ENCODE assay signal across 21 mouse cellular contexts in genomic region chr15:96046651-96047050, GRCm38 (mm10).
DNase-seq lines count a peak whose midpoint lies in the region; ATAC-seq and TF ChIP-seq lines count a peak whose summit lies in the region.
"Had no signal": no experiment of that assay in that cellular context is flagged by ENCODE, and none has a peak within 500 bp of the region (broad histone marks: within the 10 kb centered on the region; RNA-seq: fewer than 3 reads in every experiment).

No protein-coding gene starts in this region.

- H3K4me2 ChIP-seq in midbrain, embryonic 11.5 days, result no peak overlapping the region
- H3K4me2 ChIP-seq in midbrain, postnatal 0 days (ENCODE audit: low read depth, low read length, poor library complexity, severe bottlenecking), result no peak overlapping the region
- no peak overlapping the region for H3K4me2 ChIP-seq in hindbrain, embryonic 14.5 days (replicated peaks)
- H3K4me2 ChIP-seq: embryonic facial prominence, embryonic 13.5 days; hindbrain, embryonic 12.5 days; intestine, embryonic 15.5 days had no signal

- no peak for ATAC-seq in midbrain, embryonic 11.5 days (ENCODE audit: low FRiP score)
- ATAC-seq in midbrain, postnatal 0 days (ENCODE audit: low FRiP score), result no peak
- ATAC-seq in hindbrain, embryonic 14.5 days (ENCODE audit: low FRiP score), result no peak
- ATAC-seq: forebrain, embryonic 14.5 days; hindbrain, postnatal 0 days; intestine, embryonic 15.5 days had no signal

- no peaks in the 10 kb centered on the region for H3K27me3 ChIP-seq in midbrain, embryonic 11.5 days (ENCODE audit: control insufficient read depth, insufficient read depth, low read length)
- no peaks in the 10 kb centered on the region for H3K27me3 ChIP-seq in midbrain, postnatal 0 days (ENCODE audit: insufficient read depth, low read length)
- H3K27me3 ChIP-seq in embryonic facial prominence, embryonic 10.5 days (replicated peaks; ENCODE audit: low read depth, poor library complexity, severe bottlenecking), result no peaks in the 10 kb centered on the region
- H3K27me3 ChIP-seq in hindbrain, embryonic 14.5 days (ENCODE audit: control insufficient read depth, insufficient read depth, low read length), result no peaks in the 10 kb centered on the region
- H3K27me3 ChIP-seq: embryonic facial prominence, embryonic 13.5 days; hindbrain, embryonic 12.5 days; intestine, embryonic 15.5 days had no signal

- TF ChIP-seq CTCF in midbrain, postnatal 0 days (IDR thresholded peaks at IDR 0.05), result no peak

- WGBS in midbrain, embryonic 11.5 days, result 79% methylated on average over 5 of the region's 5 CpGs
- WGBS in midbrain, postnatal 0 days, result 92% methylated on average over 5 of the region's 5 CpGs
- 51% methylated on average over 5 of the region's 5 CpGs for WGBS in embryonic facial prominence, embryonic 10.5 days
- WGBS in hindbrain, embryonic 14.5 days, result 86% methylated on average over 5 of the region's 5 CpGs

- H3K9ac ChIP-seq in midbrain, embryonic 11.5 days (ENCODE audit: low read length), result no peak overlapping the region
- H3K9ac ChIP-seq in midbrain, postnatal 0 days (replicated peaks; ENCODE audit: low read length, poor library complexity, severe bottlenecking), result no peak overlapping the region
- no peak overlapping the region for H3K9ac ChIP-seq in hindbrain, embryonic 14.5 days
- H3K9ac ChIP-seq: embryonic facial prominence, embryonic 13.5 days; hindbrain, embryonic 12.5 days; intestine, embryonic 15.5 days had no signal

- no peak overlapping the region for H3K27ac ChIP-seq in midbrain, embryonic 11.5 days (ENCODE audit: low read depth, low read length)
- no peak overlapping the region for H3K27ac ChIP-seq in midbrain, postnatal 0 days (ENCODE audit: low read depth, low read length)
- H3K27ac ChIP-seq in embryonic facial prominence, embryonic 10.5 days (replicated peaks), result no peak overlapping the region
- H3K27ac ChIP-seq in hindbrain, embryonic 14.5 days, result no peak overlapping the region
- H3K27ac ChIP-seq: embryonic facial prominence, embryonic 13.5 days; hindbrain, embryonic 12.5 days; hindbrain, postnatal 0 days; intestine, embryonic 15.5 days had no signal

- no peaks in the 10 kb centered on the region for H3K36me3 ChIP-seq in midbrain, embryonic 11.5 days (ENCODE audit: control insufficient read depth, insufficient read depth, low read length)
- H3K36me3 ChIP-seq in midbrain, postnatal 0 days (ENCODE audit: insufficient read depth, low read length), result no peaks in the 10 kb centered on the region
- H3K36me3 ChIP-seq in embryonic facial prominence, embryonic 10.5 days (replicated peaks), result no peaks in the 10 kb centered on the region
- no peaks in the 10 kb centered on the region for H3K36me3 ChIP-seq in hindbrain, embryonic 14.5 days (replicated peaks; ENCODE audit: control insufficient read depth, insufficient read depth)
- H3K36me3 ChIP-seq: embryonic facial prominence, embryonic 13.5 days; G1E; heart, embryonic 10.5 days; hindbrain, embryonic 12.5 days; intestine, embryonic 15.5 days had no signal

- no peaks in the 10 kb centered on the region for H3K4me1 ChIP-seq in midbrain, embryonic 11.5 days (ENCODE audit: control insufficient read depth, insufficient read depth, low read length)
- no peaks in the 10 kb centered on the region for H3K4me1 ChIP-seq in midbrain, postnatal 0 days (ENCODE audit: insufficient read depth, low read length)
- peaks cover 15% of the 10 kb centered on the region for H3K4me1 ChIP-seq in embryonic facial prominence, embryonic 10.5 days
- no peaks in the 10 kb centered on the region for H3K4me1 ChIP-seq in hindbrain, embryonic 14.5 days (replicated peaks; ENCODE audit: control insufficient read depth, insufficient read depth, low read length)
- H3K4me1 ChIP-seq: heart, embryonic 10.5 days; hindbrain, embryonic 12.5 days; intestine, embryonic 15.5 days had no signal

- DNase-seq in midbrain, embryonic 11.5 days (ENCODE audit: low spot score, missing footprints), result peak; percentile 33
- no peak for DNase-seq in midbrain, postnatal 0 days (ENCODE audit: low spot score)
- peak; percentile 12 for DNase-seq in embryonic facial prominence, embryonic 10.5 days (ENCODE audit: low spot score)
- DNase-seq in hindlimb bud, embryonic 11.5 days (ENCODE audit: extremely low spot score, low read depth, low spot score), result peak; percentile 72
- DNase-seq in right cerebral cortex, adult 2 months (ENCODE audit: low spot score in 2 of 2), result no peak
- no peak for DNase-seq in hindbrain, embryonic 14.5 days (ENCODE audit: low spot score)
- no peak for DNase-seq in gastrocnemius, postnatal 25 days
- DNase-seq: adrenal gland, postnatal 10 days; cerebellum, adult 11 months; cerebellum, adult 8-10 months; cerebellum, postnatal 14 days; heart, adult 18-20 months; heart, postnatal 10 days; heart, postnatal 4 days had no signal

- no peaks in the 10 kb centered on the region for H3K9me3 ChIP-seq in midbrain, embryonic 11.5 days (ENCODE audit: control insufficient read depth, low read length)
- H3K9me3 ChIP-seq in midbrain, postnatal 0 days (ENCODE audit: low read length), result no peaks in the 10 kb centered on the region
- H3K9me3 ChIP-seq in embryonic facial prominence, embryonic 10.5 days, result no peaks in the 10 kb centered on the region
- no peaks in the 10 kb centered on the region for H3K9me3 ChIP-seq in hindbrain, embryonic 14.5 days (ENCODE audit: control insufficient read depth, low read length)
- H3K9me3 ChIP-seq: embryonic facial prominence, embryonic 13.5 days; heart, embryonic 10.5 days; hindbrain, embryonic 12.5 days; intestine, embryonic 15.5 days had no signal

- no peak overlapping the region for H3K4me3 ChIP-seq in midbrain, embryonic 11.5 days (ENCODE audit: low read depth, low read length)
- no peak overlapping the region for H3K4me3 ChIP-seq in midbrain, postnatal 0 days (ENCODE audit: low read depth, low read length)
- no peak overlapping the region for H3K4me3 ChIP-seq in embryonic facial prominence, embryonic 10.5 days
- H3K4me3 ChIP-seq in hindbrain, embryonic 14.5 days (replicated peaks; ENCODE audit: low read length), result no peak overlapping the region
- H3K4me3 ChIP-seq: embryonic facial prominence, embryonic 13.5 days; heart, embryonic 10.5 days; hindbrain, embryonic 12.5 days; intestine, embryonic 15.5 days had no signal

Comparison
In these comparisons a context has a peak if more than half of its experiments do, and no peak if none do; other contexts are left out.
1. DNase-seq: peak in midbrain, embryonic 11.5 days (single experiment), embryonic facial prominence, embryonic 10.5 days (single experiment) and hindlimb bud, embryonic 11.5 days (single experiment); none in midbrain, postnatal 0 days (single experiment), right cerebral cortex, adult 2 months (0 of 2), hindbrain, embryonic 14.5 days (single experiment) and gastrocnemius, postnatal 25 days (single experiment).